15 mouse cellular contexts compared by ENCODE assay signal in genomic region chr12:106835241-106835640, GRCm38 (mm10).
"Had no signal": no experiment of that assay in that cellular context is flagged by ENCODE, and none has a peak within 500 bp of the region (broad histone marks: within the 10 kb centered on the region; RNA-seq: fewer than 3 reads in every experiment).

No protein-coding gene starts in this region.

- H3K9ac ChIP-seq: neural tube, embryonic 15.5 days; stomach, embryonic 15.5 days had no signal

- H3K4me3 ChIP-seq: neural tube, embryonic 15.5 days; stomach, embryonic 15.5 days had no signal

- H3K36me3 ChIP-seq: neural tube, embryonic 15.5 days; stomach, embryonic 15.5 days had no signal

- H3K9me3 ChIP-seq: neural tube, embryonic 15.5 days; stomach, embryonic 15.5 days had no signal

- DNase-seq: retina, postnatal 1 day; right cerebral cortex, adult 18-20 months; right cerebral cortex, postnatal 14 days; right cerebral cortex, postnatal 25 days; right cerebral cortex, postnatal 4 days; spleen, adult 18-20 months; thymus, adult 18-20 months; thymus, adult 2 months; thymus, postnatal 14 days; thymus, postnatal 25 days; thymus, postnatal 36 days; thymus, postnatal 4 days had no signal

- H3K27ac ChIP-seq: neural tube, embryonic 15.5 days; stomach, embryonic 15.5 days; stomach, postnatal 0 days had no signal

- H3K4me1 ChIP-seq: stomach, embryonic 15.5 days had no signal

- H3K27me3 ChIP-seq: neural tube, embryonic 15.5 days; stomach, embryonic 15.5 days had no signal

- H3K4me2 ChIP-seq: neural tube, embryonic 15.5 days; stomach, embryonic 15.5 days had no signal
